14 mouse cellular contexts compared by ENCODE assay signal in genomic region chr8:53945561-53945960, GRCm38 (mm10).
A peak's percentile ranks its signal among the peaks of the same experiment; 100 is the strongest.
DNase-seq lines count a peak whose midpoint lies in the region.
"Had no signal": no experiment of that assay in that cellular context is flagged by ENCODE, and none has a peak within 500 bp of the region (broad histone marks: within the 10 kb centered on the region; RNA-seq: fewer than 3 reads in every experiment).

No protein-coding gene starts in this region.

- peak; percentile 21 for DNase-seq in embryo, embryonic 10 days (ENCODE audit: low spot score)
- DNase-seq in embryo, embryonic 10.5 days (ENCODE audit: low spot score), result no peak
- DNase-seq in left cerebral cortex, postnatal 4 days, result peak; percentile 40
- DNase-seq in left cerebral cortex, adult 18-20 months (ENCODE audit: low spot score in 2 of 2), result no peak
- peak; percentile 4 for DNase-seq in 3T3-L1 (ENCODE audit: low read depth, low spot score)
- DNase-seq in cerebellum, adult 9-11 months, result peak; percentile 9
- no peak for DNase-seq in adrenal gland, adult (ENCODE audit: inconsistent age in 2 of 2, low spot score in 1 of 2)
- no peak for DNase-seq in urinary bladder, postnatal 25 days (ENCODE audit: low spot score)
- DNase-seq: B cell, adult 2 months; gastrocnemius, postnatal 25 days; heart, adult 2 months; kidney, adult 11 months; lung, adult 18-20 months; lung, postnatal 14 days had no signal

- intact Hi-C loops in left cerebral cortex, postnatal 4 days (cut with DNase I), result no loop called here

Comparison
In these comparisons a context has a peak if more than half of its experiments do, and no peak if none do; other contexts are left out.
1. DNase-seq: peak in embryo, embryonic 10 days (single experiment), left cerebral cortex, postnatal 4 days (single experiment), 3T3-L1 (single experiment) and cerebellum, adult 9-11 months (single experiment); none in embryo, embryonic 10.5 days (single experiment), left cerebral cortex, adult 18-20 months (0 of 2), adrenal gland, adult (0 of 2) and urinary bladder, postnatal 25 days (single experiment).